Mouse (Mus musculus) kidney, adult 9 months (tissue): ENCODE data around the gene Clec10a.

Experiments
- DNase-seq: peaks from one replicate; pipeline ENCODE4 v3.0.0; 2022

Clec10a gene

GRCm38 (mm10) chr11:70218741-70219470 is 62.9 kb downstream of the Clec10a start:
- DNase-seq: peak; percentile 51

GRCm38 (mm10) chr11:70219873-70220272 is 63.9 kb downstream of the Clec10a start:
- DNase-seq: no peak

DNA sequence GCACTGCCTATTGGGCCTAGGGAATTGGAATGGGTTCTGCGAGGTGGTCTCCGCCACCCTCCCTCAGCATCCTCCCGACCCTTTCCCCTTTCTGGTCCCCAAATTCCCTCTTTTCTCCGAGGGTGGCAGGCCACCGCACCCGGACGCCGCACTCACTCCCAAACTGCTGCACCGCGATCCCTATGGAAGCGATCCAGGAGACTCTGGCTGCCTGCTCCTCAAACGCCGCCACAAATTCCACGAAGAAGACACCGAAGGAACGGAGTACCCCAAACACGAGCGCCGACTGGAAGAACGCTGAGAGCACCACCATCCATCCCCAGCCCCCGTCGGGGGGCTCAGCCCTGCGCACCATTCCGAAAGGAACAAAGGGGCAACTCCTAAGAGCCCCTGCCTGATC is 64.3 kb downstream of the Clec10a start:
- peak; percentile 36 for DNase-seq
